Mouse (Mus musculus) MEL (cell line): ENCODE measurements around the gene Kctd19. TPM values are rescaled to one million over a fixed set of nuclear protein-coding genes. Genes with fewer than 3 reads are reported as not detected.

ENCODE experiments used
- DNase-seq: peaks from one replicate; pipeline ENCODE4 v3.0.0; 2011; ENCODE audit warnings: low read depth, low spot score
- H3K27ac ChIP-seq: 2 replicates; pipeline ENCODE4 v1.5.1; 2012; ENCODE audit warnings: low read depth, mild to moderate bottlenecking, control low read depth, low read length, moderate library complexity; ENCODE audit not compliant: control insufficient read depth
- H3K27me3 ChIP-seq, 2 experiments: fragments of 150-350 bp in 1 of 2; sonication (generic) in 1 of 2; 2 replicates each; pipeline ENCODE4 v1.6.1; 2012; ENCODE audit warnings: low read length in 2 of 2, mild to moderate bottlenecking in 2 of 2, improper control_type of control experiment in 1 of 2, moderate library complexity in 1 of 2; ENCODE audit not compliant: insufficient read depth in 2 of 2, control insufficient read depth in 1 of 2
- H3K36me3 ChIP-seq, 2 experiments: 2 replicates each; pipeline ENCODE4 v1.6.1; 2012 to 2014; ENCODE audit warnings: low read length in 2 of 2, improper control_type of control experiment in 1 of 2, inconsistent platforms in 1 of 2, mild to moderate bottlenecking in 1 of 2; ENCODE audit not compliant: insufficient read depth in 2 of 2, control insufficient read depth in 1 of 2
- H3K4me1 ChIP-seq, 2 experiments: fragments of 150-350 bp in 1 of 2; sonication (generic) in 1 of 2; 2 replicates each; pipeline ENCODE4 v1.6.1; 2012; ENCODE audit warnings: low read length in 2 of 2, improper control_type of control experiment in 1 of 2, mild to moderate bottlenecking in 1 of 2; ENCODE audit not compliant: insufficient read depth in 2 of 2, control insufficient read depth in 1 of 2
- H3K4me3 ChIP-seq, 2 experiments: fragments of 150-350 bp in 1 of 2; sonication (generic) in 1 of 2; 2 replicates each; pipeline ENCODE4 v1.5.1; 2012; ENCODE audit warnings: low read depth in 2 of 2, low read length in 2 of 2, mild to moderate bottlenecking in 2 of 2, moderate library complexity in 2 of 2, control low read depth in 1 of 2, improper control_type of control experiment in 1 of 2; ENCODE audit not compliant: control insufficient read depth in 1 of 2, insufficient read depth in 1 of 2
- H3K79me2 ChIP-seq: 2 replicates; pipeline ENCODE4 v1.6.1; 2012; ENCODE audit warnings: mild to moderate bottlenecking, low read length, moderate library complexity; ENCODE audit not compliant: control insufficient read depth, poor library complexity, insufficient read depth
- H3K9ac ChIP-seq: 2 replicates; pipeline ENCODE4 v1.6.1; 2012; ENCODE audit warnings: low read depth, mild to moderate bottlenecking, control low read depth, low read length, moderate library complexity; ENCODE audit not compliant: control insufficient read depth, poor library complexity, severe bottlenecking
- H3K9me3 ChIP-seq: fragments of 150-350 bp; sonication (generic); replicated peaks from 2 replicates; pipeline ENCODE4 v1.6.1; 2012; ENCODE audit warnings: mild to moderate bottlenecking, low read length, improper control_type of control experiment, moderate library complexity; ENCODE audit not compliant: insufficient read depth
- BHLHE40 ChIP-seq: IDR thresholded peaks from 2 replicates; pipeline ENCODE4 v1.6.1; 2012; ENCODE audit warnings: low read depth, mild to moderate bottlenecking, inconsistent platforms, low read length, improper control_type of control experiment, borderline replicate concordance
- CHD1 ChIP-seq: IDR thresholded peaks from 2 replicates; pipeline ENCODE4 v1.6.1; 2012; ENCODE audit warnings: low read depth, mild to moderate bottlenecking, inconsistent platforms, low read length, improper control_type of control experiment
- ELF1 ChIP-seq: IDR thresholded peaks from 2 replicates; pipeline ENCODE4 v1.6.1; 2014; ENCODE audit warnings: low read depth, mild to moderate bottlenecking, inconsistent platforms, low read length, improper control_type of control experiment, moderate library complexity
- EP300 ChIP-seq, 2 experiments: IDR thresholded peaks; 2 replicates each; pipeline ENCODE4 v1.6.1; 2011; ENCODE audit warnings: improper control_type of control experiment in 2 of 2, low read length in 2 of 2, low read depth in 1 of 2, mild to moderate bottlenecking in 1 of 2
- ETS1 ChIP-seq: IDR thresholded peaks from 2 replicates; pipeline ENCODE4 v1.6.1; 2012; ENCODE audit warnings: low read depth, mild to moderate bottlenecking, inconsistent platforms, low read length, improper control_type of control experiment, moderate library complexity
- GABPA ChIP-seq: IDR thresholded peaks from 2 replicates; pipeline ENCODE4 v1.6.1; 2012; ENCODE audit warnings: low read depth, mild to moderate bottlenecking, inconsistent platforms, low read length, improper control_type of control experiment, moderate library complexity
- GATA1 ChIP-seq: IDR thresholded peaks from 2 replicates; pipeline ENCODE4 v1.6.1; 2011; ENCODE audit warnings: low read depth, low read length, improper control_type of control experiment
- HCFC1 ChIP-seq: IDR thresholded peaks from 2 replicates; pipeline ENCODE4 v1.6.1; 2012; ENCODE audit warnings: low read depth, mild to moderate bottlenecking, inconsistent platforms, low read length, improper control_type of control experiment, moderate library complexity
- JUND ChIP-seq: IDR thresholded peaks from 2 replicates; pipeline ENCODE4 v1.6.1; 2011; ENCODE audit warnings: low read depth, mild to moderate bottlenecking, improper control_type of control experiment, low read length
- MAFK ChIP-seq: IDR thresholded peaks from 2 replicates; pipeline ENCODE4 v1.6.1; 2011; ENCODE audit warnings: low read depth, mild to moderate bottlenecking, low read length, improper control_type of control experiment, borderline replicate concordance
- MEF2A ChIP-seq: IDR thresholded peaks from 2 replicates; pipeline ENCODE4 v1.6.1; 2014; ENCODE audit warnings: low read depth, mild to moderate bottlenecking, inconsistent platforms, low read length, improper control_type of control experiment; ENCODE audit not compliant: poor library complexity, insufficient replicate concordance, severe bottlenecking; ENCODE audit errors: extremely low read depth
- MXI1 ChIP-seq: IDR thresholded peaks from 2 replicates; pipeline ENCODE4 v1.6.1; 2011; ENCODE audit warnings: mild to moderate bottlenecking, low read depth, low read length, improper control_type of control experiment
- MYB ChIP-seq: IDR thresholded peaks from 2 replicates; pipeline ENCODE4 v1.6.1; 2011; ENCODE audit warnings: mild to moderate bottlenecking, low read depth, low read length, improper control_type of control experiment
- MYC ChIP-seq: IDR thresholded peaks from 2 replicates; pipeline ENCODE4 v1.6.1; 2011; ENCODE audit warnings: low read depth, mild to moderate bottlenecking, low read length, improper control_type of control experiment, moderate library complexity
- NELFE ChIP-seq: IDR thresholded peaks from 2 replicates; pipeline ENCODE4 v1.6.1; 2011; ENCODE audit warnings: low read depth, low read length, improper control_type of control experiment
- POLR2AphosphoS2 ChIP-seq: IDR thresholded peaks from 2 replicates; pipeline ENCODE4 v1.6.1; 2011; ENCODE audit warnings: low read length, improper control_type of control experiment
- POLR2AphosphoS5 ChIP-seq: IDR thresholded peaks from 2 replicates; pipeline ENCODE4 v1.6.1; 2012; ENCODE audit warnings: low read depth, borderline replicate concordance, mild to moderate bottlenecking, inconsistent platforms, low read length, moderate library complexity, mixed read lengths
- RAD21 ChIP-seq: IDR thresholded peaks from 2 replicates; pipeline ENCODE4 v1.6.1; 2011; ENCODE audit warnings: mild to moderate bottlenecking, low read depth, low read length, improper control_type of control experiment
- SIN3A ChIP-seq: IDR thresholded peaks from 2 replicates; pipeline ENCODE4 v1.6.1; 2012; ENCODE audit warnings: low read length, improper control_type of control experiment, inconsistent platforms
- SMC3 ChIP-seq: IDR thresholded peaks from 2 replicates; pipeline ENCODE4 v1.6.1; 2011; ENCODE audit warnings: low read depth, low read length, improper control_type of control experiment
- TAL1 ChIP-seq: IDR thresholded peaks from 2 replicates; pipeline ENCODE4 v1.6.1; 2012; ENCODE audit warnings: mild to moderate bottlenecking, inconsistent platforms, low read length, moderate library complexity, mixed read lengths
- TBP ChIP-seq: IDR thresholded peaks from 2 replicates; pipeline ENCODE4 v1.8.0; 2011; ENCODE audit warnings: low read depth, low read length, improper control_type of control experiment
- UBTF ChIP-seq: IDR thresholded peaks from 2 replicates; pipeline ENCODE4 v1.6.1; 2012; ENCODE audit warnings: low read depth, mild to moderate bottlenecking, inconsistent platforms, low read length, improper control_type of control experiment, moderate library complexity, borderline replicate concordance; ENCODE audit not compliant: insufficient read depth
- USF2 ChIP-seq, 2 experiments: IDR thresholded peaks; 2 replicates each; pipeline ENCODE4 v1.6.1; 2011 to 2012; ENCODE audit warnings: improper control_type of control experiment in 2 of 2, low read length in 2 of 2, borderline replicate concordance in 1 of 2, inconsistent platforms in 1 of 2, low read depth in 1 of 2, mild to moderate bottlenecking in 1 of 2; ENCODE audit not compliant: insufficient read depth in 1 of 2
- ZC3H11A ChIP-seq: IDR thresholded peaks from 2 replicates; pipeline ENCODE4 v1.6.1; 2012; ENCODE audit warnings: low read depth, mild to moderate bottlenecking, inconsistent platforms, low read length, improper control_type of control experiment
- ZKSCAN1 ChIP-seq: IDR thresholded peaks from 2 replicates; pipeline ENCODE4 v1.6.1; 2012; ENCODE audit warnings: low read depth, mild to moderate bottlenecking, inconsistent platforms, low read length, improper control_type of control experiment, moderate library complexity
- ZNF384 ChIP-seq: IDR thresholded peaks from 2 replicates; pipeline ENCODE4 v1.6.1; 2012; ENCODE audit warnings: low read depth, mild to moderate bottlenecking, inconsistent platforms, low read length, improper control_type of control experiment
- polyA plus RNA-seq, 2 experiments: library from polyadenylated mRNA; stranded (reverse) in 1 of 2; unstranded in 1 of 2; fragments of >175 nt in 1 of 2; fragments of >200 nt in 1 of 2; gene quantifications; 2 replicates each; pipeline versions ENCODE4 v1.2.1 to v1.2.4; 2012; ENCODE audit warnings: low replicate concordance in 2 of 2, low read depth in 1 of 2; ENCODE audit not compliant: insufficient read length in 2 of 2, insufficient read depth in 1 of 2, missing spikeins in 1 of 2
- total RNA-seq: library from RNA; depleted of rRNA; stranded (reverse); fragments of 300-350 nt; gene quantifications from 2 replicates; pipeline ENCODE4 v1.2.3, GENCODE M21; 2012

Gene Kctd19
- total and polyA plus RNA-seq, 3 experiments = not detected

- TF ChIP-seq USF2 (IDR thresholded peaks at IDR 0.05; ENCODE audit: borderline replicate concordance in 1 of 2, insufficient read depth in 1 of 2, low read depth in 1 of 2, low read length in 2 of 2) (no peak), POLR2AphosphoS5 (no peak), CHD1 (no peak), BHLHE40 (no peak; the same call in 1 of the 2 replicates), ZNF384 (peak; percentile 94), GATA1 (0 out of 2 replicates have a peak, but pooled peaks have one; percentile 18), NELFE (no peak), TBP (peak; percentile 86), ZKSCAN1 (no peak), POLR2AphosphoS2 (no peak), EP300 (IDR thresholded peaks at IDR 0.05; ENCODE audit: low read depth in 1 of 2, low read length in 2 of 2) (peak; percentile 9 to 40; a peak in 2 of 4 replicates), ELF1 (no peak), ETS1 (peak; percentile 89), RAD21 (no peak), UBTF (0 out of 2 replicates have a peak, but pooled peaks have one; percentile 70), HCFC1 (0 out of 2 replicates have a peak, but pooled peaks have one; percentile 39), MXI1 (no peak), TAL1 (no peak), MEF2A (no peak), SIN3A (peak; percentile 80)
- TF ChIP-seq, all 39 proteins: peak for 13
These were observed 41.9 kb upstream of the Kctd19 start (continued) for GRCm38 (mm10) chr8:105455218-105455617.

DNA sequence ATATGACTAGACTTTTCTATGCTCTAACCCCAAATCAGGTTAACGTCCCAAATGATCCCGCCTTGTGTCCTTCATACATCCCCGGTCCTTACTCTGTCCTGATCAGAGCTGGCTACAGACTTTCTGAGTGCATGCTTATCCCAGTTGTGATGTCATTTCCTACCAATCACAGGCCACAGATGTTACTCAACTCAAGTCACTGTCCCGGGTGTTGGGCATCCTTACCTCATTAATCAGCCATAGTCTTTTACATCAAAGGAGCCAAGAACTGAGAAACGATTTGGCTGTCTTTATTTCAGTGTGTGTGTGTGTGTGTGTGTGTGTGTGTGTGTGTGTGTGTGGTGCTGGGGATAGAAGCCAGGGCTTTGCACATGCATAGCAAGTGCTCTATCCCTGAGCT is 40.8 kb upstream of the Kctd19 start:
- Histone ChIP-seq H3K36me3 (peaks cover 0 to 13% of the 10 kb centered on the region in 2 experiments; a peak in 2 of 4 replicates), H3K27ac (no peak overlapping the region), H3K79me2 (no peaks in the 10 kb centered on the region), H3K9me3 (no peaks in the 10 kb centered on the region), H3K27me3 (peaks cover 0 to 9% of the 10 kb centered on the region in 2 experiments), H3K4me3 (no peak overlapping the region), H3K9ac (no peak overlapping the region), H3K4me1 (peaks cover 7 to 12% of the 10 kb centered on the region in 2 experiments)
- DNase-seq = peak; percentile 42
- TF ChIP-seq UBTF (no peak), GABPA (no peak), GATA1 (no peak), USF2 (IDR thresholded peaks at IDR 0.05; ENCODE audit: borderline replicate concordance in 1 of 2, insufficient read depth in 1 of 2, low read depth in 1 of 2, low read length in 2 of 2) (no peak), ZKSCAN1 (no peak), MYB (no peak), SIN3A (no peak), MAFK (no peak), SMC3 (no peak), ZC3H11A (no peak), MYC (no peak), POLR2AphosphoS2 (no peak), ZNF384 (no peak), JUND (no peak)
